Mouse (Mus musculus): ENCODE data around the gene Neurod6. TPM values are rescaled to one million over a fixed set of nuclear protein-coding genes. Genes with fewer than 3 reads are reported as not detected.

Neurod6 gene
- polyA plus RNA-seq, 1 experiment from 2014 or later: not detected

DNA sequence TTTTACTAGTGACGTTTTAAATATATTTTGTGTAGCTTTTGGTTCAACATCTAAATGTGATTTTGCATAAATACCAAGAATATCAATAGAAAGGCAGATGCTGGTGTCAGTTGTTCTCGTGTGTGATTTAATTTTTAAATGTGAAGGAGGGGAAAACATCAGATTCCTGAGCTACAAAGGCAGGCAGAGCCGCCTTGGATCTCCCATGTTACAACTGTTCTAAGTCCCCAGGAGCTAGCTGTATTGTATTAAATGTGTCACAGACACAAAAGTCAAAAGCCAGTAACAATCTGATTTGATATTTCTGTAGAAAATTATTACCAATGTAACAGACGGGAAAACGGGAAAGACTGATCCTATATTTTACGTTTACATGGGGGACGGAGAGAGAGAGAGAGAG, 1.8 kb upstream of the Neurod6 start:
- H3K27ac ChIP-seq (ENCODE audit: low read length): no peak overlapping the region
- no peaks in the 10 kb centered on the region for H3K4me1 ChIP-seq (replicated peaks; ENCODE audit: control insufficient read depth, insufficient read depth, low read length)
- H3K27me3 ChIP-seq (ENCODE audit: control insufficient read depth, insufficient read depth, low read depth, low read length): no peaks in the 10 kb centered on the region; the same call in 1 of the 2 replicates
- no peak overlapping the region for H3K4me2 ChIP-seq (ENCODE audit: low read depth, low read length)
- no peaks in the 10 kb centered on the region for H3K36me3 ChIP-seq (ENCODE audit: control insufficient read depth, insufficient read depth, low read length)
- no peaks in the 10 kb centered on the region for H3K9me3 ChIP-seq (ENCODE audit: control insufficient read depth, low read length)
- no peak overlapping the region for H3K9ac ChIP-seq (ENCODE audit: low read length)
- H3K4me3 ChIP-seq (ENCODE audit: low read length): no peak overlapping the region
- no peak for ATAC-seq (ENCODE audit: low read depth)
- 61% methylated on average over 7 of the region's 7 CpGs for WGBS

DNA sequence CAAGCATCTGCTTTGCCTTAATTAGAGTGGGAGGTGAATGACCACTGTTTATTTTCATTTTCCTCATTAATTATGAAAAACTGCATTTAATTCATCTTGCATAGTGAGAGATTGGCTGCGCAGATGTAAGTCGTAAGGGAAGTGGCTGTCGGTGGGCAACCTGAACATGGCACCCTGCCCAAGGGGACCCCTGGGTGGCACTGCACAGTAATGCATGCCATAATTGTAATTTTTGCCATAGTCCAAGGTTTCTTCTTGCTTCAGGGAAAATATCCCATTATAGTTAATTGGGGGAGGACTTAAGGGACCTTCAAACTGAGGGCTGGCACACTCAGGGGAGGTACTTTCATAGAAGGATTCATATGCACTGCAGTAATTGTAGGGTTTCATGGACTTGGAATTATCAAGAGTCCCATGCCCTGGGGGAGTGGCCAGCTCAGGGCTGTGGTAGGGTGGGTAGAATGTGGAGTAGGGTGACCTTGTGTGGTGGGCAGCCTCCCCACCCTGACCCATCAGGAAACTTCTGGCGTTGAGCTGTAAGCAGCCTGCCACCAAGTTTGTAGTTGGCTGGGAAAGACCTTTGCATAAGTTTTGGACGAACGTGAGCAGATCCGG, 2.4 kb downstream of the Neurod6 start:
- no peaks in the 10 kb centered on the region for H3K9me3 ChIP-seq (ENCODE audit: control insufficient read depth, low read length)
- H3K4me3 ChIP-seq (ENCODE audit: low read length): no peak overlapping the region
- WGBS: 80% methylated on average over 7 of the region's 7 CpGs
- H3K4me1 ChIP-seq (replicated peaks; ENCODE audit: control insufficient read depth, insufficient read depth, low read length): no peaks in the 10 kb centered on the region
- H3K4me2 ChIP-seq (ENCODE audit: low read depth, low read length): no peak overlapping the region
- peaks cover 12% of the 10 kb centered on the region for H3K27me3 ChIP-seq (ENCODE audit: control insufficient read depth, insufficient read depth, low read depth, low read length)
- ATAC-seq (ENCODE audit: low read depth): no peak
- H3K9ac ChIP-seq (ENCODE audit: low read length): no peak overlapping the region
- H3K27ac ChIP-seq (ENCODE audit: low read length): no peak overlapping the region
- no peaks in the 10 kb centered on the region for H3K36me3 ChIP-seq (ENCODE audit: control insufficient read depth, insufficient read depth, low read length)

DNA sequence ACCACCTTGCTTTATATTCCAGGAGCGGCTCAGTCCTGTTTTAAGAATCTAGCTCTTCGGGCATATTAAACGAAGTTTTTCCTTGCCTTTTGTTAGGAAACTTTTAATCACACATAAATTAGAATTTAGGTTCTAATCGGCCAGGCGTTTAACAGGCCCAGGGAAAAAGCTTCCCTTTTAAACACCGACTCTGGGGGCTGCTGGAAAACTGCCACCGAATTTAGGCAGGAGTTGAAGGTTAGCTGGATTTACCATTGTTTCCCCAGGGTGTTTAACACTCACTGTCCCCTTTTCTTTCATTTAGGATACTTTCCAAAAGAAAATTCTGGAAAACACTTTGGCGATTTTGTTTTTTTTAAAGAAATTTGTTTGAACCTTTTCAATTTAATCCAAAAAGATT, 3.7 kb downstream of the Neurod6 start:
- ATAC-seq (ENCODE audit: low read depth): no peak
- peak overlapping the region; percentile 3; the same call in 1 of the 2 replicates for H3K4me3 ChIP-seq (ENCODE audit: low read length)
- no peaks in the 10 kb centered on the region for H3K36me3 ChIP-seq (ENCODE audit: control insufficient read depth, insufficient read depth, low read length)
- no peak overlapping the region for H3K9ac ChIP-seq (ENCODE audit: low read length)
- no peak overlapping the region; the same call in 1 of the 2 replicates for H3K4me2 ChIP-seq (ENCODE audit: low read depth, low read length)
- H3K27ac ChIP-seq (ENCODE audit: low read length): no peak overlapping the region
- H3K27me3 ChIP-seq (ENCODE audit: control insufficient read depth, insufficient read depth, low read depth, low read length): peaks cover 12% of the 10 kb centered on the region
- H3K9me3 ChIP-seq (ENCODE audit: control insufficient read depth, low read length): no peaks in the 10 kb centered on the region
- H3K4me1 ChIP-seq (replicated peaks; ENCODE audit: control insufficient read depth, insufficient read depth, low read length): no peaks in the 10 kb centered on the region
- 21% methylated on average over 8 of the region's 8 CpGs for WGBS

DNA sequence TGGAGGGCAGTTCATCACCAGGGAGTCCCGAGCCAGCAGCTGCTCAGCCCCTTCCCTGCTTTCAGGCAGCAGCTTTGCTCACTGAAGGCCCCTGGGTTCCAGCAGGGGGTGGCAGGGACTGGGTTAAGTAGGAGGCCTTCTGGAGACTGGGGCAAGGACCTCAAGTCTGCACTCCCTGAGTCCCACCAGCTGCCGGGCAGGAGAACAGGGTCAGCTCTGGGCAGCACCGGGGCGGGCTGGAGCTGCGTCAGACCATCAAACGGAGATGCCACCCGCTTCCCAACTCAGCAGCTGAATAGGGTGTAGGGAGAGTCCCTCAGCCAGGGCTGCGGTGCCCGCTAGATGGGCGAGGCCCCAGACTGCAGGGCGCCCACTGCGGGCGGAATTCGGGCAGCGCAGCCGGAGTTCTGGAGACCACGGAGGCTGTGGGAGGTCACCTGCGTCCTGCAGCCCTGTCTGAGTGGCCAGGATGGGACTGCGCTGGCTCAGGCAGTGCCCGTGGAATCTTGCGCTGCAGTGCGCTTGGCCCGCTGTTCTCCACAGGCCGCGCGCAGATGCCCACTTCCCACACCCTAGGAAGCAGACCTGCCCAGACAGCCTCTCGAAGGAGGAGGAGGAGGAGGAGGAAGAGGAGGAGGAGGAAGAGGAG, 4.3 kb downstream of the Neurod6 start:
- Histone ChIP-seq H3K9ac (ENCODE audit: low read length) (no peak overlapping the region), H3K4me3 (ENCODE audit: low read length) (peak overlapping the region; percentile 3; the same call in 1 of the 2 replicates)
- 2% methylated on average over 27 of the region's 27 CpGs for WGBS

DNA sequence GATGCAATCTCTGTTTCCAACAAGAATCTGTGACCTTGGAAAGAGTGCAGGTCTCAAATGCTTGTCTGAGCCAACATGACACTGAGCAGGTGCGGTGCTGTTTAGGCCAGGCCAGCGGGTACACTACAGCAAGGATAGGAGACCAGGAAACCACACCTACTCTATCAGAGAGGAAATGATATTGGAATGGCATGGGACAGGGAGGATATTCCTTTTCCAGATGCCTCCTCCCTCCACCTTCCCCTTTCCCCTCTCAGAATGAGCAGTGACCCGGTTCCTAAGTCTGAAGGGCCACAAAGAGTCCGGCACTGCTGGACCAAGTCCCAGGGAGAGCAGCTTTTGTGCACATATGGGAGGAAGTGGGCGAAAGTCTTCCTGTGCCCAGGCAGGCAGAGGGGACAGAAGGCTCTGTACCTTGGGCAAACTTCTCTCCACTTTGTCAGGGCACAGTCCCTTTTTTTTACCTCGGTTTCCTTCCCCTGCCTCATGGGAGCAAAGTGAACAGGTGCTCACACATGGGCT, 4.9 kb downstream of the Neurod6 start:
- Histone ChIP-seq H3K9me3 (ENCODE audit: control insufficient read depth, low read length) (no peaks in the 10 kb centered on the region), H3K4me2 (ENCODE audit: low read depth, low read length) (no peak overlapping the region), H3K4me3 (ENCODE audit: low read length) (no peak overlapping the region), H3K27me3 (ENCODE audit: control insufficient read depth, insufficient read depth, low read depth, low read length) (peaks cover 12% of the 10 kb centered on the region), H3K4me1 (replicated peaks; ENCODE audit: control insufficient read depth, insufficient read depth, low read length) (no peaks in the 10 kb centered on the region), H3K27ac (ENCODE audit: low read length) (no peak overlapping the region), H3K36me3 (ENCODE audit: control insufficient read depth, insufficient read depth, low read length) (no peaks in the 10 kb centered on the region), H3K9ac (ENCODE audit: low read length) (no peak overlapping the region)
- no peak for ATAC-seq (ENCODE audit: low read depth)
- WGBS: 47% methylated on average over 6 of the region's 6 CpGs

More for the DNA sequence above, 4.3 kb downstream of the Neurod6 start:
- no peak overlapping the region for H3K27ac ChIP-seq (ENCODE audit: low read length)
- no peaks in the 10 kb centered on the region for H3K4me1 ChIP-seq (replicated peaks; ENCODE audit: control insufficient read depth, insufficient read depth, low read length)
- no peaks in the 10 kb centered on the region for H3K9me3 ChIP-seq (ENCODE audit: control insufficient read depth, low read length)
- peak overlapping the region; percentile 27 for H3K4me2 ChIP-seq (ENCODE audit: low read depth, low read length)
- ATAC-seq (ENCODE audit: low read depth): peak; percentile 41; the same call in 1 of the 2 replicates
- H3K36me3 ChIP-seq (ENCODE audit: control insufficient read depth, insufficient read depth, low read length): no peaks in the 10 kb centered on the region
- peaks cover 12% of the 10 kb centered on the region for H3K27me3 ChIP-seq (ENCODE audit: control insufficient read depth, insufficient read depth, low read depth, low read length)

DNA sequence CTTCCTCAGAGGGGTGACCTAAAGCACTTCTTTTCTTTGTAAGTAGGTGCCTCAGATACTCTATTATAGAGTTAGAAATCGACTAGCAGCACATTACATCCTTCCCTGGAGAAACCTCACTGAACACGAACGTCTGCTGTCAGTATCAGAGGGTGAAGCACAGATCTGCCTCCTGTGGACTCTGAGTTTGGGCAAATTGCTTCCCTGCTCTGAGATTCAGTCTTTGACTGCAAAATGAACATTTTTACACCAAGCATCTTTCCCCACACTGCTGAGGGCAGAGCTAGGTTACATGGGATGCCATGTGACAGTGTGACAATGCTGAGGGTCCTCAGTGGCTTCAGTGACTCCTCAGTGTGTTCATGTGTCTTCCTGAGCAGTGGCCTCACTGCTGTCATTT, 13.3 kb downstream of the Neurod6 start:
- Histone ChIP-seq H3K9me3 (ENCODE audit: control insufficient read depth, low read length) (no peaks in the 10 kb centered on the region), H3K27me3 (ENCODE audit: control insufficient read depth, insufficient read depth, low read depth, low read length) (no peaks in the 10 kb centered on the region), H3K4me1 (replicated peaks; ENCODE audit: control insufficient read depth, insufficient read depth, low read length) (no peaks in the 10 kb centered on the region), H3K27ac (ENCODE audit: low read length) (no peak overlapping the region), H3K4me2 (ENCODE audit: low read depth, low read length) (no peak overlapping the region), H3K4me3 (ENCODE audit: low read length) (no peak overlapping the region), H3K36me3 (ENCODE audit: control insufficient read depth, insufficient read depth, low read length) (no peaks in the 10 kb centered on the region), H3K9ac (ENCODE audit: low read length) (no peak overlapping the region)
- WGBS: 60% methylated on average over 3 of the region's 3 CpGs
- no peak for ATAC-seq (ENCODE audit: low read depth)

DNA sequence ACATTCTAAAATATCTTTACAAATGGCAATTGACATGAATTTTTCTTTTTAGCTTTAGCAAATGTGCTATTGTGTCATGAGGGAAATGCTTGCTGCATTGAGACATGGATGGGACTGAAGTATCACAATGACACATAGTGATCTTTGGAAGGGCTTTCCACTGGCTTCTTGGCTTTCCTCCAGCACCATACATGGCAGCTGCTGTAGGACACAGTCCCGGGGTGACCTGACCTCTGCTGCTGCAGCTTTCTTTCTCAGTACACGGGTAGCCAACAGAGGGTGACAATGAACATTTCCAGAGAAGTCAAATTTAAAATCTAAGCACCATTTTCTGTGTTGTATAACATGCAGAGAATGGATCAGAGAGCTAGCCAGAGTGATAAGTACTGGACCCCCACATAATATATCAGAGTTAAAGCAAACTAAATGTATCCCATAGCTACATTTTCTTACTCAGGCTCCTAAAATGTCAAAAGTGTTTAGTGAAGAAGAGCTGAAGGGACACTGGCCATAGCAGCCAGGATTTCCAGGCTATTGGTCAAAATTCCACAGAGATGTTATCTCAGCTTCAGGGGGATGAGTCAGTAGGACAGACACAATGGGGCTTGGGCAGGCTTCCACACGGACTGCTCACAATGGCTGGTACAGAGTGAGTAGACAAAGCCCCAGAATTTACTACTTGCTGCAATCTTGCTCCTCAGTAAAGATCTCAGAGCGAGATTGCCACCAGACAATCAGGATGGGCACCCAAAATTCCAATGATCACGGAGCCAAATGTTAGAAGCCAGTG, 19.7 kb downstream of the Neurod6 start:
- H3K9me3 ChIP-seq (ENCODE audit: control insufficient read depth, low read length): no peaks in the 10 kb centered on the region
- H3K4me2 ChIP-seq (ENCODE audit: low read depth, low read length): no peak overlapping the region
- ATAC-seq (ENCODE audit: low read depth): no peak
- no peak overlapping the region for H3K9ac ChIP-seq (ENCODE audit: low read length)
- H3K4me3 ChIP-seq (ENCODE audit: low read length): no peak overlapping the region
- no peaks in the 10 kb centered on the region for H3K4me1 ChIP-seq (replicated peaks; ENCODE audit: control insufficient read depth, insufficient read depth, low read length)
- no peak overlapping the region for H3K27ac ChIP-seq (ENCODE audit: low read length)
- H3K27me3 ChIP-seq (ENCODE audit: control insufficient read depth, insufficient read depth, low read depth, low read length): no peaks in the 10 kb centered on the region
- H3K36me3 ChIP-seq (ENCODE audit: control insufficient read depth, insufficient read depth, low read length): no peaks in the 10 kb centered on the region
- 56% methylated on average over 5 of the region's 5 CpGs for WGBS

DNA sequence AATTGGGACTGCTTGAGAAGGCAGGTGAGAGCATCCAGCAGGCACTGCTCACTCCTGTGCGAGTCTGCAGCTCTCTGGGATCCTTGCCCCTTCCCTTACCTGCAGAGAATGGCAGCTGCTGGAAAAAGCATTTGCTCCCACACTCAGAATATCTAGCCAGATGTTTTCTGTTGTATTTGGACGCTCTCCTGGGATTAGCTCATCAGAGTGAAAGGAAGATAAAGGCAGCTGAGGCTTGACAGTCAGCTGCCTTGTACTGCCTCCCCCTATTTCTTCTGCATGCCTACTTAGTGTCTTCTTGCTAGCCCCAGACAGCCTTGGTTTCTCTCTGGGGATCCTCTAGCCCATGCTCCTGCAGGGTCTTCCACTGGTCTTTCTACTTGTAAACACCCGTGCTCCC, 31.1 kb downstream of the Neurod6 start:
- H3K4me3 ChIP-seq (ENCODE audit: low read length): no peak overlapping the region
- no peaks in the 10 kb centered on the region for H3K27me3 ChIP-seq (ENCODE audit: control insufficient read depth, insufficient read depth, low read depth, low read length)
- no peak overlapping the region for H3K4me2 ChIP-seq (ENCODE audit: low read depth, low read length)
- 0 out of 2 replicates have a peak, but pooled peaks cover 2% of the 10 kb centered on the region for H3K4me1 ChIP-seq (replicated peaks; ENCODE audit: control insufficient read depth, insufficient read depth, low read length)
- no peak for ATAC-seq (ENCODE audit: low read depth)
- H3K27ac ChIP-seq (ENCODE audit: low read length): no peak overlapping the region
- WGBS: 36% methylated on average over 3 of the region's 3 CpGs
- no peak overlapping the region for H3K9ac ChIP-seq (ENCODE audit: low read length)
- H3K36me3 ChIP-seq (ENCODE audit: control insufficient read depth, insufficient read depth, low read length): no peaks in the 10 kb centered on the region
- no peaks in the 10 kb centered on the region for H3K9me3 ChIP-seq (ENCODE audit: control insufficient read depth, low read length)

DNA sequence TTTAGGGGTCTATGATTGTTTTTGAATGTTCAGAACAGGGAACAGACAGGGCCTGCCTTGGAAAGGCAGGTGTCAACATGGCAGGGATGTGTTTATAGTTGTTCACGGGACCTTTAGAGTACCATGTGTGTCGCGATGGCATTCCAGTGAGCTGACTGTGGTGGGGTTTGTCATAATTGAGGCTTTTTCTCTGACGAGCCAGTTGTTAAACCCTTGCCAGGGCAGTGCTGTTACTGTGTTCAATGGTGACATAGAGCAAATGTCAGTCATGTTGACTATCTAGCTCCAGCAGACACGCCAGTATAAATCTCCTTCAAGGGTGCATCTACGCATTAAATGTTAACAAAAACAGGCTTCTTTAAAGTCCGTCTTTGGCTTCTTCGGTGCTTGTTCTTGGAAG, 31.5 kb downstream of the Neurod6 start:
- Histone ChIP-seq H3K36me3 (ENCODE audit: control insufficient read depth, insufficient read depth, low read length) (no peaks in the 10 kb centered on the region), H3K9me3 (ENCODE audit: control insufficient read depth, low read length) (no peaks in the 10 kb centered on the region), H3K9ac (ENCODE audit: low read length) (no peak overlapping the region), H3K4me1 (replicated peaks; ENCODE audit: control insufficient read depth, insufficient read depth, low read length) (0 out of 2 replicates have a peak, but pooled peaks cover 2% of the 10 kb centered on the region), H3K27ac (ENCODE audit: low read length) (no peak overlapping the region), H3K4me2 (ENCODE audit: low read depth, low read length) (no peak overlapping the region), H3K4me3 (ENCODE audit: low read length) (no peak overlapping the region), H3K27me3 (ENCODE audit: control insufficient read depth, insufficient read depth, low read depth, low read length) (no peaks in the 10 kb centered on the region)
- WGBS: 60% methylated on average over 8 of the region's 8 CpGs
- ATAC-seq (ENCODE audit: low read depth): no peak

Measured in lung, embryonic 16.5 days (tissue).